Mouse (Mus musculus): ENCODE measurements around the gene Igsf21.

- TF ChIP-seq CTCF (IDR thresholded peaks at IDR 0.05; ENCODE audit: low read depth, low read length) (no peak), POLR2A (IDR thresholded peaks at IDR 0.05; ENCODE audit: extremely low read depth, insufficient read depth, low read length) (no peak)
These were observed 73.5 kb downstream of the Igsf21 start for GRCm38 (mm10) chr4:140173084-140173483.
